Mouse (Mus musculus) megakaryocyte progenitor cell, adult 5-6 weeks (primary cell): ENCODE results near the gene Rhoh. TPM values are rescaled to one million over a fixed set of nuclear protein-coding genes. Genes with fewer than 3 reads are reported as not detected.

Experiments used
- ATAC-seq: replicated peaks from 2 replicates; pipeline ENCODE4 v1.8.0; 2016; ENCODE audit warnings: mild to moderate bottlenecking, moderate TSS enrichment, inconsistent platforms; ENCODE audit not compliant: poor library complexity
- total RNA-seq, 2 experiments: library from RNA; stranded (forward) in 1 of 2; stranded (reverse) in 1 of 2; fragments of 157-497, 149-512 nt in 1 of 2; fragments of 200-1000 nt in 1 of 2; gene quantifications; 2 replicates each; pipeline versions ENCODE4 v1.2.3 to v1.2.4; 2015 to 2017

Gene Rhoh
- total RNA-seq, 2 experiments from 2014 or later: 13.3 to 18.2 TPM

DNA sequence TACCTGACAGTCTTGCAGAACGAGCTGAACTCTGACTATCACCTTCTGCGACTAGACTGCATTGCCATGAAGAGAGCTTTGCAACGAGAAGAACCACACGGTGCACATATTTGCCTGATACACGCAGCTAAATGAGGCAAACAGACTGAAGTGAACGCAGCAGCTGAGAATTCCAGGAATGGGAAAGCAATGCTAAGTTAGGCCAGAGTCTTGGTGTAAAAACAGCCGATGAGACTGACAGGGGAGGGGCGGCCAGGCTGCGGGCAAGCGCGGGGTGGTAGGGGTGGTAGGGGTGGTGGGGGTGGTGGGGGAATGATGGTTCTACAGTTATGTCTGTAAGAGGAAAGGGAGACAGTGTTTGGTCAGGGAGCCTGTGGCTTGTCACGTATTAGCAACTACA lies 2.1 kb upstream of the Rhoh start:
- ATAC-seq: no peak

DNA sequence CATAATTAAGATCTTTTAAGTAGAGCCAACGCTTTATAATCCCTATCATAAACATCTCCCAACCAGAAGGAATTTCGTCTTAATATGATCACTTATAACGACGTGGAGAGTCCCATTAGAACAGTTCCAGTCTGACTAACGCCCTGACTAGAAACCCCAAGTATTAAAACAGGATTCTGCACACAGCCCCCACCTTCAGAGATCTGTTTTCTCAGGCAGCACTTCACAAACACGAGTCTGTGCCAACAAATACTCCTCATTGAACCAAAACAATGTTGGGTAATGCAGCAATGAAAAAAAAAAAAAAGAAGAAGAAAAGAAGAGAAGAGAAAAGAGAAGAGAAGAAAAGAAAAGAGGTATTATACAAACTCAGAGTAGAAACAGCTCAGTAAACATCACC lies 1.6 kb upstream of the Rhoh start:
- no peak for ATAC-seq

DNA sequence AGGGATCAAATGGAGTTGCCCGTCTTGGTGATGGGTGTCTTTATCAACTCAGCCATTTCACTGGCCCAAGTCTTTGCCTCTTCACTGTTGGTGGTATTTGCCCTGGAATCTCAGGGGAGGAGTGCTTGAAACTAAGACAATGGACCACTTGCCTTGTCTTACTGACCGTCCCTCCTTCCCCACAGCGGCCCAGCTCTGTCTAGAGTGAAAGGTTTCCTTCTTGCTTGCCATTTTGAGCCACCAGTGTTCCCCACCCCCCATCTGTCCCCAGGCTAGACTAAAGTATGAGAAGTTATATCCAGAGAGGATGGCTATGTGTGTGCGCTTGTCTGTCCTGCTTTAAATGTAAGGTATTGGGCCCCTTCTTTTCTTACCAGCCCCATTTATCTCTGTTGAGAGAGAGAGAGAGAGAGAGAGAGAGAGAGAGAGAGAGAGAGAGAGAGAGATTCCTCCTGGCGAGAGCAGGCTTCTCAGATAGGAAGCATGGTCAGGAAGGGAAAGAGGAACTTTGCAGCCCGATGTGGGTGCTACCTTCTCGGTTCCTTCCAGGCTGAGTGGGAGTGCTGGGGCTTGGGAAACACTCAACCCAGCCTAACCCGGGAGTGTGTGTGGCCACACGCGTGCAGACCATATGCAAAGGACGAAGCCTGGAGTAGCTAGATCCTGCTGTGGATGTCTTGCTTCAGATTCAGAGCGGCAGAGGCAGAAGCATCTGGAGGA lies 572 bp upstream of the Rhoh start:
- ATAC-seq: peak; percentile 66

DNA sequence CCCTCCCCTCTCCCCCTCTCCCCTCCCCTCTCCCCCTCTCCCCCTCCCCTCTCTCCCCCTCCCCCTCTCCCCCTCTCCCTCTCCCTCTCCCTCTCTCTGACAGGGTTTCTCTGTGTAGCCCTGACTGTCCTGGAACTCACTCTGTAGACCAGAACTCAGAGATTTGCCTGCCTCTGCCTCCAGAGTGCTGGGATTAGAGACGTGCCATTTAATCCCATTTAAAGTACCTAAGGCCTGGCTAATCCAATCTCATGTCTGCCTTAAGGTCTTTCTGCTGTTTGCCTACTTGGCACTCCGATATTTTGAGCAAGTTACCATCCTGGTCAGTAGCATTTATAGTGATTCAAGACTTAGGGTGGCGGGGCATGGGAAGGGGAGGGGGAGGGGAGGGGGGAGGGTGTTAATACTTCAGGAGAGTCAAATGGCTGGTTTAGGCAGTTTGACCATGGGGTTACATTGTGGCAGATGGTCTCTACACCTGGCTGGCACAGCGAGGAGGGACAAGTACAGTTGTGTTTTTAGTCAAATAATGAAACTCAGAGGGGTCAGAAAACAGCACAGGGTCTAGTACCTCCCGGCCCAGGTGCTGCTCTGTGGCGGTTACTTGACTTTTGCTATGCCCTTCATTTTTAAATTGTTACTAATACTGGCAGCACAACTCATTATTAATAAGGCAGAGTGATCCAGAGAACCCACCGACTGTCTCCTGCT lies 1.4 kb downstream of the Rhoh start:
- no peak for ATAC-seq

DNA sequence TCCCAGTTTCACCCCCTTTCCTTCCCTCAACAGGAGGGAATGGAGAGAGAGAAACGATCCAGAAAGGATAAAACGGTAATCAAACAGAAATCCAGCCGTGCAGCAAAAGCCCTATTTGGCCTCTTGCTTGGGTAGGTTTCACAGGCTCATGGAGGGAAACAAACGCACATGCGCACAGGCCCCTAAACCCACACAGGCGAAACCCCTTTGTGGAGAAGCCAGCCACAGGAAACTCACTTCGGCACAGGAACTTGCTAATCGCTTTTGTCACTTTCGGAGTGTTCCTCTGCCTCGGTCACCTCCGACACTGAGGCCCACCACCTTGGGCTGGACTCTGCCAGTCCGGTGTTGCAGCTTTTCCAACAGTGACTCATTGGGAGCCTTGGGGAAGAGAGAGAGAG lies 2.3 kb downstream of the Rhoh start:
- peak; percentile 65 for ATAC-seq

DNA sequence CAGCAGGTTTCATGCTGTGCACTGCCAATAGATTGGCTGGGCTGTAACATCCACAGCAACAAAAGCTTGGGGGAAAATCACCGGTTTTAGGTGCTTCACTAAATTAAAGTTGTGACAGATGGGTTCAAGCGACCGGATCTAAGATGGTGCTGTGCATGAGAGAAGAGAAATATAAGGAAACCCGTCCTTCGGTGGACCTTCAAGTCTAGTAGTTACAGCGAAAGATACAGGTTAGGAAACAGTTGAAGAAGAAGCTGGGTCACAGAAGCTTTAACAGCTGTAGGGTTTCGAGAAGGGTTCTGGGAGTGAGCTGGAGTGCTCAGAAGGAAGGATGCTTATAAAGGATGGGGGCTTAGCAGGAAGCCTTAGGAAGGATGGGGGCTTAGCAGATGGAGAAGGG lies 3.5 kb downstream of the Rhoh start:
- ATAC-seq: no peak

DNA sequence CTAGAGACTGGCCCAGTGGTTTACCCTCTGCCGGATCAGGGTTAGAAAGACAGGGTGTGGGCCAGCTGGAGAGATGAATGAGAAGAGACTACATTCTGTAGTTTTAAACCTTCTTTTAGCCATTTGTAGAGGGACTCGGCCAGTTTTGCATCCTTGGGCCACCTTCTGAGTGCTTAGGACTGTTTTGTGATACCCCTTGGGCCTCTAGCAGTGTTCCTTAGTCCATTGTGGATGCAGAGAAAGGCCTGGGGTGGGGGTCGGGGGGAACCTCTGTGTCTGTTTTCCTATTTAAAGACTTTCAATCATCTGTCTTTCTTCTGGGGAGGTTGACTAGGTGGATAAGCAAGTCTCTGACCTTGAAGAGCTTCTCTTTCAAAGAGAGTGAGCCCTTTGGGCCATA lies 3.9 kb downstream of the Rhoh start:
- no peak for ATAC-seq

DNA sequence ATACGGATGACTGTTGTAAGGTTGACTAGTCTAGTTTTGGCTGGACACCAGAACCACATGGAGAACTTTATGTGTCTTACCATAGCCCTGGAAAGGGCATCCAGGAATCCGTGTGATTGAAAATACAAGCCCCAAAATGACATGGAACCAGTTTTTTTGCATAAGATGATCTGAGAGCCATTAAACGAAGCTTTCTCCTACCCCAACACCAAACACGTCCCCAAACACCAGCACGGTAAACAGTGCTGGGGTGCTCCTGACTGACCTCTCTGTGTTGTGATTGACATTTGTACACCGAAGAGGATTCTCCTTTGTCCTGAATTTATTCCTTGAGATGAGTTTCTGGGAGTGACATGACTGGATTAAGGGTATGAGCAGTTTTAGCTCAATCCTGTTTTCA lies 5.6 kb downstream of the Rhoh start:
- ATAC-seq: no peak

DNA sequence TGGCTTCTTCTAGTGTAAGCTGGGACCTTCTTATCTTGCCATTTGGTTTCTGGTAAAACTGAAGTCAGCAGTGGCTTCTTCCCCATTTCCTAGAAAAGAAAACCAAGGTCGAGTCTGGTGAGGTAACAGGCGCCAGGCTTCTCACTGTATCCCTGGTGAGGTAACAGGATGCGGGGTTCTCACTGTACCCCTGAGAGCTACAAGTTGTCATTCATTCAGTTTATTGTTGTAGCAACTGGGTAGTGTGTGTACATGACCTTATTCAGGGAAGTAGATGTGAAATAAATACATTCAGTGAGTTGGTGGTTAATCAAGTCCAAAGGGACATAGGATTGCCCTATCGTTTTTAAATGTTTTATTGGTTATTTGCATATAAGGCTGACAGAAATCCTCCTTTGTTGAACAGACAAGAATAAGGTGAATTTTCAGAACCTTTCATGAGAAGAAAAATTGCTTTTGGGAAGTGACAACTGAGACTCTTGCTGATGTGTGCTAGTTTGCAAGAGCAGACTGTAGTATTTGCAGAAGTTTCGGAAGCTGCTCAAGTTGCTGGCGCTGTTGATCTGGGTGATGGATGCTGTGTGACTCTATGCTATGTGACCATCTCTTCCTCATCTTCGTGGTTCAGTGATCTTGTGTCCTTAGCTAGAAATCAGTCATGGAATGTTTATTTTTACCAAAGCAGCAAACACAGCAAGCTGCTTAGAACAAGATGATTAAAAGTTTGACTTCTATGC lies 6.5 kb downstream of the Rhoh start:
- ATAC-seq: peak; percentile 67

DNA sequence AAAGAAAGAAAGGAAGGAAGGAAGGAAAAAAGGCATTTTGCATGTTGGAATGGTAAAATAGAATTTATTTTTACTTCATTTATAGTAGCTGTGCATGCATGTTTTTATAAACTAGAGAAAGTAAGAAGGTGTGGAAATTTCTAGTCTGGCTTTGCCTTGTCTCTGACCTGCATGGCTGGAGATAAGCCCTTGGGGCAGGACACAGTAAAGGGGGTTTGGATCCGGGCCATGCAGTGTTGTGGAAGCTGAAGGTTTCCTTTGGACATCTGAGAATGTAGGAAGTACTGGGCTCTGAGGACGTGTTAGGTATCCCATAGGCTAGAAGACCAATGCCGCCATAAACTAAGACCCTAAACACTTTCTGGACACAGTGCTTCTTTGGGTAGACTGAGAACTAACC lies 7.4 kb downstream of the Rhoh start:
- ATAC-seq: peak; percentile 27

DNA sequence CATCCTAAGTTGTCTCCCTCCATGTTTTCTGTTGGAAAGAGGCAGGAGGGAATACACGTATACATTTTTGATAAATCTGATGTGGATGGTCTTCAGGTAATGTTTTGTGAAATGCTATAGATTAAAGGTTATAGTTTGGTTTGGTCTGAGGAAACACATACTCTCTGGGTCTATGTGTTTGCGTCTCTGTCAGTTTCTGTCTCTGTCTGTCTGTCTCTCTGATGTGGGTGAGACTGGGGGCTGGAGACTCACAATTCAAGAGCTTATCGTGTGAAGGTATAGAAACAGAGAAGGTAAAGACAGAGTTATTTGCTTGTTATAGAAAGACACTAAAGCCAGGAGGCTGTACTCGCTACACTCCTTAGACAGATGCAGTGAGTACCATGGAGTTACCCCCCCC lies 8.6 kb downstream of the Rhoh start:
- ATAC-seq: no peak

DNA sequence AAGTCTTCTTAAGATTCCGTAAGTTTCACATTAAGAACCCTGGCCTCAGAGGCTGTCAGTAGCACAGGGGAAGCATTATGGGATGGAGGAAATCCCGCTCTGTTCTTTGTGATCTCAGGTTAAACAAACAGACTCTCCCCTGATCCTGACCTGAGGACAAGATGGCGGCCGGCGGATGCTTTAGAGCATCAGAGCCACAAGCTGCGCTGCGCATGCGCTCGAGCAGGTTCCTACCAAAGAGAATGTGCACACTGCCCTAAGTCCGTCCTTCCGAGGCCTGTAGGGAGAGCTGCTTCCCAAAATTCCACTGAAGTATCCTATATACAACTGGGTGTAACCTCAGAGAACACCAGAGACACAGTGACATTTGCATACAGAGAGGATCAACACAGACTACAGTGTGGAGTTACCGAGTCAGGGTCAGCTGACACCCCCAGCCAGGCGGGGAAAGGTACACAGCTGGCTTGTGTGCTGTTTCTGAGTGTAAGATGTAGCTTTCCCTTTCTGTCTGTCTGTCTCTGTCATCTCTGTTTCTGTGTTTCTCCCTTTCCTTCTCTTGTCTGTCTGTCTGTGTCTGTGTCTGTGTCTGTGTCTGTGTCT lies 10.4 kb downstream of the Rhoh start:
- ATAC-seq: no peak

DNA sequence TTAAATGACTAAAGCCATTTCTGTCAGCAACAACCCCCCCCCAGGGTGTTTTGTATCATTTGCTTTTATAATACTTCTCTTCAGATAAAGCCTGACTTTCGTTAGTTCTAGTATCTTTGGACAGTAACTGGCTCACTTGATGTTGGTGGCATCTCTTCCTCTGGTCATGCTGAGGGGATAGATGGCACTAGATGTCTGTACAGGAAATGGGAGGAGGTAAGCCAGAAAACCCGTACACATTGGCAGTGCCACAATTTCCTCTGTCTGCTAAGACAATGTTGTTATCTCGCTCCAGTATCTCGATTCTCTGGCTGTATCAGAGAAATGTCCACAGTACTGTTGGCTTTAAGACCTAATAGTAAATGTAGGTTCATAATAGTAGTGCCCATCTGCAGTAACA lies 12.2 kb downstream of the Rhoh start:
- ATAC-seq: peak; percentile 64

DNA sequence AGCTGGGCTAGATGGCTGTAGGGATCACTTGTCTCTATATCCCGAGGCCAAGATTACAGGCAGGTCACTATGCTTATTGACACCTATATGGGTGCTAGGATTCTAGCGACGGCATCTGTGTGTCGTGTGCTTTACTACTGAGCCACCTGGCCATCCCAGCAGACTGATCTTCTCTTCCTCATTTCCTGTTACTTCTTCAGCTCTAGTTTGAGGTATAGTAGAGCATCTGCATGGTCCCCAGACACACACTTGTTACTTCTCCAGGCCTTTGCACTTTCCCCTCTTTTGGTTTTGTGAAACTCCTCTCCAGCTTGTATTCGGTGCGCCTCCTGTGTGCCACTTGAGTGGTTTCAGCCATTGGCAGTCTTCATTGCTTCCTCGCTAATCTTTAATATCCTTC lies 14.3 kb downstream of the Rhoh start:
- ATAC-seq: no peak

DNA sequence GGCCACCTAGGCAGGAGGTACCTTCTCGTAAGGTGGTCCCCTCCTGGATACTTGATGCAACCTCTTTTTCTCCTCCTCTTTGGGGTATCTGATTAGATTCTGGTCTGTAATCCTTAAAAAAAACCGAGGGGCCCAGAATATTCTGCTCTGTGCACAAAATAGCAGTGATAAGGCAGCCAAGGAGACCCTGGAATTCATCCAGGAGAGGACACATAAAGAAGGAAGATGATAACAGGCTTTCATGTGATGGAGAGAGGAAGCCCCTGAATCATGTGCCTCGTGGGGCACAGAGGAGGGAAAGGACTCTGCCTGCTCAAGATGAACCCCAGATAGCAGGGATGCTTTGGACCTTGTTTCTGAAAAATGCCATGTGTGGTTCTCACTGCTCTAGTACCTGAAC lies 17.4 kb downstream of the Rhoh start:
- no peak for ATAC-seq

DNA sequence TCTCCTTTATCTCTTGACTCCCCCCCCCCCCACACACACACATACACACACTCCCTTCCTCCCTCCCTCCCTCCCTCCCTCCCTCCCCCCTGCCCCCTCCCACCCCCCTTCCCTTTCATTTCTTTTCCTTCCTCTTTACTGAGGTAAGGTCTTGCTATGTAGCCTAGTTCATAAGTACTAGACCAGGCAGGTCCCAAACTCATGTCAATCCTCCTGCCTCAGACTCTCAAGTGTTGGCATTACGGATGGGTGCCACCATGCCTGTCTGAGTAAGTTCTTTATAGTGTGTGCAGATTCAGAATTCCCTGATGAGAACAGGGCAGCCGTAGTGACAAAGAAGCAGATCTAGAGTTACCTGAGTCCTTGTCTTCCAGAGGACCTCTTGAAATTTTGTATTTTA lies 20.2 kb downstream of the Rhoh start:
- 0 out of 2 replicates have a peak, but pooled peaks have one; percentile 8 for ATAC-seq

DNA sequence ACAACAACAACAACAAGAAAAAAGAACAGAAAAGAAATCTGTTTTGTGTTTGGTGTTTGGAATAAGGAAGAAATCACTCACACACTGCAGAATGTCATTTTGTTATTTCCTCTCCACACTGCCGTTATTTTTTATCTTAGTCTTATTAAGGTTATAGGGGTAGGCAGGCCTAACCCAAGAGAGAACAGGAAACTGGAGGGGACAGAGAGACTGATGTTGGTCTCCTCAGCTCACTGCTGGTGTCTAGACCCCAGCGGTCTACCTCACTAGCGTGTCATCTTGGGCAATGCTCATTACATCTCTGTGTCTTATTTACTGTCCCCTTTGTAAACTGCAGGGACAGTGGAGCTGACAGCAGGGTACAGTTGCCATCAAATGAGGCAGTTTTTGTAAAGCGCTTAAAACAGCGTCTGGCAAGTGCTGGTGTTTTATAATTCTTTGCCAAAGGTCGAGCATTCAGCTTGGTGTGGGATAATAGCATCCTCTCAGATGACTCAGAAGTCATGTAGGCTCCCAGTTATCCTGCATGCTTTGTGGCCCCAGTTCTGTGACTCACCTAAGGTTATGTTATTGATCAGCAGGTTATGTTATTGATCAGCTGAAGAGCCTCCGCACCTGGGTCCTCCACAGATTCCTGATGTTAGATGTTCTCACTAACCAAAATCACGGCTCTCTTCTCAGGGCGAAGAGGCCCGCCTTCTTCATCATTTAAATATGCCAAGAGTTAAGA lies 21.6 kb downstream of the Rhoh start:
- ATAC-seq: 0 out of 2 replicates have a peak, but pooled peaks have one; percentile 10

DNA sequence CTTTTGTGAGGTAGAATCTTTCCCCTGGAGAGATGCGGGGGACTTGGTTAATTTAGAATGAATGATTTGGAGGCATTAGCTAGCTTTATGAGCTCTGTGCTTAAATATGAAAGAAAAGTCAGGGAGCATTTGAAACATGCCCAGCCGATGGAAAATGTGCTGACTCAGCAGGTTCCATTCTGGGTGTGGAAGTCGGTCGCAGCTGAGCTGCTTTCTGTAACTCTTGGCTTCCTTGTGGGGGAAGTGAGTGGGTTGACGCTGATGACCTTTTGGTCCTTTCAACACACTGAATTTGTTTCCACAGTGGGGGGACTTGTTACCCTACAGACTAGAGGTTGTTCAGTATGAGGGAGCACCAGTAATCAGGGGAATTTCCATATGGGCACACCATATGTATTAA lies 22.3 kb downstream of the Rhoh start:
- peak; percentile 33 for ATAC-seq

DNA sequence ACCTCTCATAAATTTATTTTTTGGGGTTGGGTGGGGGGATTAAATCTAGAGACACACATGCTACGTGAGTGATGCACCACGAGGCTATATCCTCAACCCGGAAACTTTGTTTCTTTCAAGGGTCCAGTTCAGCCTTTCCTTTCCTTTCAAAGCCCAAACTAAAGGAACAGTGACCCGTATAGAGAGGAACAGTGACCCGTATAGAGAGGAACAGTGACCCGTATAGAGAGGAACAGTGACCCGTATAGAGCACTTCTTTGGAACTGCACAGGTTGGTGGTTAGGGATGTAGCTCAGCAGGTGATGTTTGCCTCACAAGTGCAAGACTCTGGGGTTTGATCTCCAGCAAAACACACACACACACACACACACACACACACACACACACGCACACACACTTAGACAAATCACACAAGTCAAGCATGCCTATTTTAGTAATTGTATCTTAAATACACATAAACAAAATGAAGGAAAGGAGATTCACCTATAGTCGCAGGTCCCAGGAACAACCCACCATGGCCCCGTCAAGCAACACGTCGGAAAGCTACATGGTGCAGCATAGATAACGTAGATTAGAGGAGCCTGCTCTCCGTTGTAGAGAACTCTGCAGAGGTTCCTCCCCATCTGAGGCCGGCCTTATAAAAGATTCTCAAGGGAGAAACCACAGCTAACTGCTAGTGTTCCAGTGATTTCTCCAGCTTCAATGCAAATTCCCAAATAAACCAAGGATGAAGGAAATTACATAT lies 24.9 kb downstream of the Rhoh start:
- ATAC-seq: peak; percentile 67

DNA sequence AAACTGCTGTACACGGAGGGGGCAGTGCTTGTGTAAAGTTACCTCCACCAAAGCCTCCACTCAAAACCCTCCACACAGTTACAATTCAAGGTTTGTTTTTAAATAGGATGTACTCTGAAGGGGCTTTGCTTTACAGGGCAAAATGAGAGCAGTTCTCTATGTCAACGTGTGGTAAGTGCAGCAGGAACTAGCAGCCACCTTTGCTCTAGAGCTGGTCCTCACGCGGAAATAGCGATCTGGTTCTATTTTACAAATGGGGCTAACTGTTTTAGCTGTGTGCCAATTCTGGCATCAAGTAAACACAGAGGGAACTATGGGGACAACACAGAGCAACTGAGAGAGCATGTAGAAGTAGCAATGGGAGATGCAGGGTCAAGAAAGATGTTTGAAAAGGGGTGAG lies 27.1 kb downstream of the Rhoh start:
- no peak for ATAC-seq
